Mouse (Mus musculus) layer of hippocampus, postnatal 14 days (tissue): ENCODE results near the gene Grpel1. TPM values are rescaled to one million over a fixed set of nuclear protein-coding genes. Genes with fewer than 3 reads are reported as not detected.
A peak's percentile ranks its signal among the peaks of the same experiment; 100 is the strongest.

Experiments
- DNase-seq, 2 experiments: peaks; one replicate each; pipeline ENCODE4 v3.0.0; 2021 to 2022; ENCODE audit warnings: low spot score in 2 of 2, mixed read lengths in 1 of 2
- total RNA-seq, 2 experiments: library from RNA; stranded (reverse); gene quantifications; 2 replicates each; pipeline ENCODE4 v1.2.3; 2021

Grpel1 gene
- total RNA-seq, 2 experiments from 2014 or later: 20.2 to 21.4 TPM

GRCm38 (mm10) chr5:36460712-36461111 is 4.1 kb upstream of the Grpel1 start:
- DNase-seq: no peak

GRCm38 (mm10) chr5:36461231-36461630 is 3.6 kb upstream of the Grpel1 start:
- DNase-seq: no peak

- DNase-seq: peak; percentile 75 to 77
Observed at GRCm38 (mm10) chr5:36462810-36463209, 2.0 kb upstream of the Grpel1 start.

GRCm38 (mm10) chr5:36463391-36463790 is 1.4 kb upstream of the Grpel1 start:
- DNase-seq: no peak

- no peak for DNase-seq
Observed at GRCm38 (mm10) chr5:36465889-36466288, 1.1 kb downstream of the Grpel1 start.

- DNase-seq: no peak
Observed at GRCm38 (mm10) chr5:36471206-36471605, 6.4 kb downstream of the Grpel1 start.

GRCm38 (mm10) chr5:36472876-36473655 is 8.3 kb downstream of the Grpel1 start:
- DNase-seq: no peak

GRCm38 (mm10) chr5:36474283-36474682 is 9.5 kb downstream of the Grpel1 start:
- peak; percentile 58 to 68 for DNase-seq

- DNase-seq: no peak
Observed at GRCm38 (mm10) chr5:36477486-36477885, 12.7 kb downstream of the Grpel1 start.

GRCm38 (mm10) chr5:36478540-36479420 is 14.0 kb downstream of the Grpel1 start:
- no peak for DNase-seq

GRCm38 (mm10) chr5:36479735-36480134 is 14.9 kb downstream of the Grpel1 start:
- DNase-seq: no peak

GRCm38 (mm10) chr5:36480398-36480797 is 15.6 kb downstream of the Grpel1 start:
- no peak for DNase-seq

- DNase-seq: no peak
Observed at GRCm38 (mm10) chr5:36481114-36481513, 16.3 kb downstream of the Grpel1 start.

GRCm38 (mm10) chr5:36483203-36484101 is 18.7 kb downstream of the Grpel1 start:
- peak; percentile 27 to 37 for DNase-seq

GRCm38 (mm10) chr5:36484171-36484990 is 19.6 kb downstream of the Grpel1 start, which contains the start of the genes Tada2b and Ccdc96:
Gene Tada2b (minus strand): TSS chr5:36484285.
Gene Ccdc96 (plus strand): TSS chr5:36484588.
- DNase-seq: peak; percentile 96 to 99

GRCm38 (mm10) chr5:36485306-36485705 is 20.5 kb downstream of the Grpel1 start:
- no peak for DNase-seq

GRCm38 (mm10) chr5:36489225-36489624 is 24.4 kb downstream of the Grpel1 start:
- no peak for DNase-seq

GRCm38 (mm10) chr5:36493919-36494318 is 29.1 kb downstream of the Grpel1 start:
- DNase-seq: peak; percentile 35 to 70

- DNase-seq: no peak
Observed at GRCm38 (mm10) chr5:36494709-36495108, 29.9 kb downstream of the Grpel1 start.

- no peak for DNase-seq
Observed at GRCm38 (mm10) chr5:36505235-36505634, 40.4 kb downstream of the Grpel1 start.
